Mouse (Mus musculus): ENCODE measurements around the gene Ncor2.

Gene Ncor2

DNA sequence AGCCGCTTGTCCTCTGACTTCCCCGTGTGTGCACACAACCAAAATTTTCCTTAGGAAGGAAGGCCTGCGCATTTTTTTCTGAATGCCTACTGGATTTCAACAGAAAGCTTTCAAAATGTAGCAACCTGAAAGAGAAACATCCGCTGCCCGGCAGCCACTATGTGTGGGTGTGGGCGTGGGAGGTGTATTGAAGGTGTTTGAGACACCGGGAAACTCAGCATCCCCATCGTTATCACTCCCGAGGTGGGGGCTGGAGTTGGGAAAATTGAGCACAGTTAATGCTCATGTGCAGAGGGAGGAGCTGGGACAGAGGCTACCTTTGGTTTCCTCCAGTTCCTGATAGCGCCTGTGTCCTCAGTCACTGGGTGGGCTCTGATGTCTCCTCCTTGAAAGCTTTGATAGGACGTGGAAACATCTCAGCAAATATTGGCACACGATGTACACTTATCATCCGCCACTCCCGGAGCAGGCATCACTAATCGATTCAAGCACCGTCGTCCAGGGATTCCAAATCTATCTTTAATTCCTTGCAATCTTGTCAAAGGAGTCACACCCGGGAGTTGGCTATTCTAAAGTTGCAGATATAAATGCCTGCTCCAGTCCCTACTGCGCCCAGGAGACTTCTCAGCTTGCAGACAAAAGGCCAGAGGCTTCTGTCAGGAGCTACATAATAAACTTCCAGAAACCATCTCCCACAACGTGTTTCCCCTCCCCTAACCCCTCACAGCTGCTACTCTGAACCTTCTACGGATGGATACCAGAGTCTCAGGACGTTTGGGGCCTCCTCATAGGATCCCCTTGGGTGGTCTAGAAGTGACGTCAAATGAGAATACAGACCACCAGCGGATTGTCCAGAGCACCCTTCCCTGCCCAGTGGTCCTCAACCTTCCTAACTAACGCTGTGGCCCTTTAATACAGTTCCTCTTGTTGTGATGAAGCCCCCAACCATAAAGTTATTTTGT is 14.7 kb upstream of the Ncor2 start:
- DNase-seq (ENCODE audit: extremely low spot score, low read depth, low spot score), result no peak

DNA sequence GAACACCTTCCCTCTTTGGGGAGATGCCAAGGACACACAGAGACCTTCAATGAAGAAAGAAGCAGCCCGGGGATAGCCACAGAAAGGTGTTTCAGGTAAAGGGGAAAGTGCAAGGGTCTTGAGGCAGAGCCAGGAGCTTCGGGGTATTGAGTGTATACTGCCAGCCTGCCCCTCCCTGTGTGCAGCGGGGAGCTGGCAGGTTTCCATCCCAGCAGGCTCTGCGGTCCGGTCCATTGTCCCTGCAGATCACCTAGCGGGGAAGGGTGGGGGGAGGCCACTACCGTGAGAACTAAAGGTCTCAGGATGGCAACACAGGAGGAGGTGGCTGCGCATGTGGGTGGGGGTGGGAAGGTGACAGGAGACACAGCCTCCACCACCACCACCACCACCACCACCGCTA is 12.6 kb upstream of the Ncor2 start:
- no peak for DNase-seq (ENCODE audit: extremely low spot score, low read depth, low spot score)

DNA sequence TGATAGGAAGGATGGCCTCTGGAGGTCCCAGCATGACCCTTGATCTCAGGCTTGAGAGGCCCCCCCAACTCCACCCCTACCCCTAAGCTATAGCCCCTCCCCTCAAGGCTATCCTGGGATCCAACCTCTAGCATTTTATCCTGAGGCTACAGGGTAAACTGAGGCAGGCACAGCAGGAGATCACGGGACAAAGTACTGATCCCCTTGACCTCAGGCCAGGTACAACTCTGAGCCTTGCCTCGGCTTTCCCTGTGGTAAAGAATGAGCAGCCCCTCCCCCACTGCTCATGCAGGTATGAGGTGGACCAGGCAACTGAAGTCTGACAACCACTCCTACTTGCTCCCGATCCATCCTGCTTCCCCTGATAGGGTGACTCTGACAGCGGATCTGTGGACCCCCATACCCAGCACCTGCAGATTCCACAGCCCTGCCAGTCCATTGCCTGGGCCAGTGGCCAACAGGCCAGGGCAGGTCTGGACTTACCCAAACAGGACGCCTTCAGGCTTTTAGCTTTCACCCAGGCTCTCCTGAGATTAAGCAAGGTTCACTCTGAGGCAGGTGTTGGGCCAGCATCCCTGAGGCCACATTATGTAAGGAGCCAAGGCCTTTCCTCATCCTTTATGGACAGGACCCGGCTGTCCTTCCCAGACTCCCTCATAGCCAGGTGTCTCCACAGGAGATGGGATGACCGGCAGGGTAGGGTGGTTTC is 11.2 kb upstream of the Ncor2 start:
- DNase-seq (ENCODE audit: extremely low spot score, low read depth, low spot score), result no peak

DNA sequence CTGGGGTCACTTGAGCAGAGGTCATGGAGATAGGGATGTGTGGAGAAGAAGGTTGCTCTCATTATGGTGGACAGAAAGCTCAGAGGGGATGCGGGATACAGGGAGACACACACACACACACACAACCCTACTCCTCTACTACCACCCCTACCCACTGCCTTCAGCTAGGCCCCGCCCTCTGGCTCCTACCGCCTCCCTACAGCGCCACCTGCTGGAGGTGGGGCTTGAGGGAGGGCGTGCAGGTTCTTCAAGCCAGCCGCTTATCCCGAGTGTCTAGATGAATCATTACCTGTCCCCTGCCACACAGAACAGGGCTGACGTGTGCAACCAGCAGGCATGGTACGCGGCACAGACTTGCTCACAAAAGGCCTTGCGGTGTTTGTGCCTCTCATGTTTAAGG is 10.6 kb upstream of the Ncor2 start:
- no peak for DNase-seq (ENCODE audit: extremely low spot score, low read depth, low spot score)

DNA sequence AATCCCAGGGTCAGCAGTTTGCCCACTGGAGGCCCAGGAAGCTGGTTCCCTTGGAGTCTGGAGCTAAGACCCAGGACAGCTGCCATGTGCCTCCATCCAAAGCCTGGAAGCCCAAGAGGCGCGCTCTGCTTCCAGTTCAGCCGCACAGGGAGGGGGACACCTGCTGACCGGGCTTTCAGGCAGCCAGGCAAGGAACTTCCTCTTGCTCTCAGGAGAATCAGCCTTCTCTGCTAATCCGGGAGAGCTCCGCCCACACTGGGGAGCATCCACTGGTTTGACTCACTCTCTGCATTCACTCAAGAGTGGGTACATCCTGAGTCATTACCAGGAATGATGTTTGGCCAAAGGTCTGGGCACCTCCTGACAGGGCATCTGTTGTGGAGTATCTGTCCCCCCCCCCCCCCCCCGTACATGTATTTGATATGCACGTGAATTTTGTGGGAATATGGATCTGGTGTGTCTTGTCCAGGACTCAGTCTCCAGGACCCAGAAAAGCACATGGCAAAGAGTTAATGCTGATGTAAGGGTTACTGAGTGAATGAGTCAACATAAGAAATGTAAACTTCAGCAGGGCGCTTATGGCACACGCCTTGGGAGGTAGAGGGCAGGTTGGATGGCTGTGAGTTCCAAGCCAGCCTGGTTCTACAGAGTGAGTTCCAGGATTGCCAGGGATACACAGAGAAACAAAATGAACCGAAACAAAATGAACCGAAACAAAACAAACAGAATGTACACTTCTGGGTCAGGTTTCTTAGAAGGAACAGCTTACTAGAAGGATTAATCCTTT is 10.0 kb upstream of the Ncor2 start:
- DNase-seq (ENCODE audit: extremely low spot score, low read depth, low spot score), result no peak

DNA sequence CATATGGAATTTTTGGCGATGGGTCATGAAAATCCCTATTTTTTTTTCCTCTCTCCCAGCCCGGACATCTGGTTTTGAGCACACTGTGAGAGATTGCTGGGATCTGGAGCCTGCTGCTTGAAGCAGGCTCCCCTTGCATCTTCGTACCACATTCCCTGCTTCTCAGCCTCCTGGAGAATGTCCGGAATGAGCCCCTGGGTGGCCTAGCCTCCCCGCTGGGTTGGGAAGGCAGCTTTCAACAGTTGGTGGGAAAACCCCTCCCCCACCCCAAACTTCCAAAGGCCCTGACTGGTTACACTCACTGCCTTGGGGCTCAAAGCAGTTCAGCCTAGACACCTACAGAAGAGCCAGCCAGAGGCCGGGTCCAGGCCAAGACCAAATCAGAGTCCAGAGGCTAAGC is 5.8 kb upstream of the Ncor2 start:
- DNase-seq (ENCODE audit: extremely low spot score, low read depth, low spot score), result no peak

DNA sequence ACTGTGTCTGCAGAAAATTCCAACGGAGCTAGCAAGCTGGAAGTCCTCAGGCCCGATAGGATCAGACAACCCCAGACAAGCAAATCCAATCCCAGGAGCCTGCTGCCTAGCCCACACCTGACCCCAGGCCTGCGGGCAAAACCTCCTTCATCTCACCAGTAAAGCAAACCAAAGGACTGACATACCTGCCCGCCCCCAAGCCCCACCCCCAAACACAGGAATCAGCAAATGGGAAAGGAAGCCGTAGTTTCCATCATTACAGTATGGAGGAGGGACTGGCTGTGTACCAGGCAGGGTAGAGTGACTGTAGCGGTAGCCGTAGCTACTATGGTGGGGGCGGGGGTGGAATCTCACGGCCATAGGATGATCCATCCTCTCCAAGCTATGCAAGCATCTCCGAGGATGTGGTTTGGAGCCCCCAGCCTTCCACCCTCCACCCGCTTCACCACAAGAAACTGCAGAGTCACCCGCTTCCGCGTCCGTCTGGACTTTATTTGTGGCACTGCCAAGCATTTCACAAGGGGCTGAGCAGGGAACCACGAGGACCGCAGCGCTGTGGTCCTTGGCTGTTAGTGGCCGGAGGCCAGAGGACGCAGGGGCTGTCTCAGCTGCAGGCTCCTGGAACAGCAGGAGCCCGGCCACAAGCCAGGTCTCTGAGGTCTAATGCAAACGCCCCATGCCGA is 4.4 kb upstream of the Ncor2 start:
- DNase-seq (ENCODE audit: extremely low spot score, low read depth, low spot score), result no peak

DNA sequence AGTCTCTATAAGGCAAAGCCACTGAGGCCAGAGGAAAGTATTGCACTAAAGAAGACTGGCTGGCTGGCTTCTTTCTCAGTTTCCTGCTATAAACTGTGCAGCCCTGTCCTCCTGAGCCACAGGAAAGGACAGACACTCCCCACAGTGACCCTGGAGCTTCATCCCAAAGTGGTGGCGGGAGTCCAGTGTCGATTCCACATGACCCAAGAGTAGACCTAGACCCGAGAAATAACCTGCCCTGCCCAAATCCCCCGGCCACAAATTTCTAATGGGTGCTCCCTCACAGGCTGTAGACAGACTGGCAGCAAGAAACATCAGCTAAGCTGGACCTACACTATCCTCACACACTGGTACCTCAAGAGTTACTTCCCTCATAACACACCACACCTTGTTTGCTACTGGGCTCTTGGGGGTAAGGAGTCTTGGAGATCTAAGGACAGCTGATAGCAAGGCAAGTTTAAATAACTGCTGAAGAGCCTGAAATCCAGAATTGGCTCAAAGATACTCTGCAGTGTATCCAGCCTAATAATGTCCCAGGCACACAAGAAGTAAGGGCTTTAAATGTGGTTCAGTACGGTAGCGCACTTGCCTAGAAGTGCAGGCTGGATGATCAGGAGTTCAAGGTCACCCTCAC is 1.7 kb upstream of the Ncor2 start:
- no peak for DNase-seq (ENCODE audit: extremely low spot score, low read depth, low spot score)

DNA sequence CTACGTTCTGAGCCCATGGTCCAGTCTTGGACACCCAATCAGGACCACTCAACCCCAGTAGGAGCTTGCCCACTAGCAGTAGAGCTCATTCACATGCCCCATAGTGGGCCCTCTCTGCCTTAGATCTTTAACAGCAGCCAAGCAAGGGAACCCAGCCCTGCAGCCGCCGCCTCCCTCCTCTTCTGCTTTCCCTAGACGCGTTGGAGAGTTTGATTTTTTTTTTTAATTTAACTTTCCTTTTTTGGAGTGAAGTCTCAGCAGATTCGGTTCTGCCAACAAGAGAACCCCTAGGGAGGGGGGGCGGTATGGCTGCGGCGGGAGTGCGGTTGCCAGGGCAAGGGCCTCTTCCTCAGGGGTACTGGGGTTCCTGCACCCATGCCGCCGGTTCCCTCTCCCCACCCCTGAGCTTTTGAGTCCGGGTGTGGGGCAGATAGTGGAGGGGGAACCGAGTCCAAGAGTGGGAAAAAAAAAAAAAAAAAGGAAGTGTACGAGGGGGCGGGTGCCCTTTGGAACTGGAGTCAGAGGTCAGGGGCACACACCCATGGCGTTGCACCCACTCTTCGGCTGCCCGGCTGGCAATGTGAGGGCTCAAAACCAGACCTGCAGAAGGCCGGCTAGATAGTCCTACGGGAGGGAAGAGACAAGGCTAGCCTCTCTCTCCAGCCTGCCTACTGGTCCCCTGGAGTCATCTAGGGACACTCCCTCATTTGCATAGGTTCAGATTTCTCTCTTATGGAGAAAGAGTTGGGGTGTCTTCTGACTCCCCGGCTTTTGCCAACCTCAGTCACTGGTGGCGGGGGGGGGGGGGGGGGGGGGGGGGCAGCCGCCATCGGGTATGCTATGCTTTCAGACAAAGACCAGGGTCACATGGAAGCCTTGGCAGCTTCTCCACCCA is 963 bp upstream of the Ncor2 start:
- no peak for DNase-seq (ENCODE audit: extremely low spot score, low read depth, low spot score)

DNA sequence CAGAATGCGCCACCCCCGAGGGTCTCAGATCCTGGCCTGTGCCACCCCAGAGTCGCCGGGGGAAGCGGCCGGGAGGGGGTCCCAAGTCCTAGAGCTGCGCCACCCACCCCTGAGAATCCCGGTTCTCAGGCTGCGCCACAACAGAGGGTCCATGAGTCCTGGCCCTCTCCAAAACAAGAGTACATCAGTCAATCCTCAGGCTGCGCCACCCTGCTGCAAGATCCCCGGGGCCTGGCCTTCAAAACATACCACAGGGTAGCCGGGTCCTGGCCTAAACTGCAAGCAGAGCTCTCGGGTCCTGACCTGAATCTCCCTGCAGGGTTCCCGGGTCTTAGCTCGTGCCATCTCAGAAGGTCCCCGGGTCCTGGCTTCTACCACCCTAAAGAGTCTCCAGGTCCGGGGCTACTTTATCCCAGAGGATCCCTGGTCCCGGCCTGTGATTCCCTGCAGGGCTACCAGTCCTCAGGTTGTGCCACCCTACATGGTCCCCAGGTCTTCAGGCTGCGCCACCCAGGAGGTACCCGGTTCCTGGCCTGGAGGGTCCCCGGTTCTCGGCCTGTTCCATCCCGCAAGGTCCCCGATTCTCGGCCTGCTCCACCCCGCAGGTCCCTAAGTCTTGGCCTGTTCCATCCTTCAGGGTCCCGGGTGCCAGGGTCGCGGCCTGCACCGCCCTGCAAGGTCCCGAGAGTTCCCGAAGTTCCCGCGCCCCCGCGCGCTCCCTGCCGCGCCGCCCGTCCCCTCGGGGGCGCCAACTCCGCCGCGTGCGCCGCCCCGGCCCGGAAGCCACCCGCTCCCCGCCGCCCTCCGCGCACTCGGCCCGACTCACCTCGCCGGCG is 630 bp downstream of the Ncor2 start:
- no peak for DNase-seq (ENCODE audit: extremely low spot score, low read depth, low spot score)

DNA sequence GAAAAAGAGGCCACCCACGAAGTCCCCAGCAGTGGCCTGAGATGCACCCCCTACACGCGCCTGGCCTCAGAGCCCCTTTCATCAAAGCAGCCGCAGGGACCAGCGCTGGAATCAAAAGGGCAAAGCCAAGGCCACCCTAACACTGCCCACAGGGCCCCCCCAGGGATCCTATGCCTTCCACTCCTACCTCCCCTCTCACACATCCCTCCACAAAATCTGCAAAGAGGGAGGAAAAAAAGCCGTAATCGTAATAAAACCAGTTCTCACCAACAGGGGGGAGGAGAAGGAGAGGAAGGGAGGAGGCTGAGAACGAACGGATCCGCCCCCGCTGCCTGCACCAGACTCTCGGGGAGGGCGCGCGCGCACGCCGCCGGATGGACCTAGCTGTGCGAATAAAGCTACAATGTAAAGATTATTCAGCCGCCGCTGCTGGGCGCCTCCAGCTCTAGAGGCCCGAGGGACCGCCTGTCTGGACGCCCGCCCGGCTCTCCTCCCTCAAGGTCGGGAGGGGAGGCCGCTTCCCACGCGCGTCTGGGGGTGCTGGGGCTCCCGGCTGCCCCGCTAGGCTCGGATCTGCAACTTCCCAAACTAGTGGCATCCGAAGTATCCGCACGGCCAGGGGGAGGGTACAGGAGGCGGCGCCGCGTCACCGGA is 1.4 kb downstream of the Ncor2 start:
- DNase-seq (ENCODE audit: extremely low spot score, low read depth, low spot score), result no peak

DNA sequence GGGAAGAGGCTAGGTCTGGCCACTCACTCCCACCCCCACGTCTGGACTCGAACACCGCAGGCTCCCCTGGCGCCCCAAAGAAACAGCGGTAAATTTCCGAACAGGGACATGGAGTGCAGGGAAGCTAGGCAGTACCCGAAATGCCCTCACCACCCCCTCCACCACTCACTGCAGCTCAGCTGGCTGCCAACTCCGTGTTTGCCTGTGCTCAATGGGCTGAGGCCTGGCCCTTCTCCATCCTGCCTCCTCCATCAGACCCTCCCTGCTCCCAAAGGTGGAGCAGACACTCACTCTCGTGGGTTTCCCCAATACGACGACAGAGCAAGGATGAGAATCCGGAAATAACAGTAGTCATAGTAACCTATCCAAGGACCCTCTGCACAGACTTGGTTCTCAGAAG is 2.2 kb downstream of the Ncor2 start:
- DNase-seq (ENCODE audit: extremely low spot score, low read depth, low spot score), result no peak

DNA sequence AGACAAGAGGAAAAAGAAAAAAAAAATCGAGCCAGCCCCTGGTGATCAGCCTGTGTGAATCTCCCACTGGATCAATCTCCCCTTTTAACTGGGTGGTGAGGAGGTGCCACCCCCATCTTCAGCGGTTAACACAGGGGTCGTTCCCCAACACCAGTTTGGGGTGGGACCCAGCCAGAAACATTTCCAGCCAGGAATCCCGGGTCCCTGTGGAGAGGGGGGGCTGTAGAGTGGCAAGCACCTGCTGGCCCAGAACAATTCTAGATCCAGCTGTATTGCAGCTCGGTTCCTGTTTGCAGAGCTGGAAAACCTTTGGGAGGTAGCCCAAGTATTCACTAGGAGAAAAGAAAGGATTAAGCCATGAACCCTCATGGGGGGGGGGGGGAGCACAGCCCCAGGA is 2.7 kb downstream of the Ncor2 start:
- no peak for DNase-seq (ENCODE audit: extremely low spot score, low read depth, low spot score)

DNA sequence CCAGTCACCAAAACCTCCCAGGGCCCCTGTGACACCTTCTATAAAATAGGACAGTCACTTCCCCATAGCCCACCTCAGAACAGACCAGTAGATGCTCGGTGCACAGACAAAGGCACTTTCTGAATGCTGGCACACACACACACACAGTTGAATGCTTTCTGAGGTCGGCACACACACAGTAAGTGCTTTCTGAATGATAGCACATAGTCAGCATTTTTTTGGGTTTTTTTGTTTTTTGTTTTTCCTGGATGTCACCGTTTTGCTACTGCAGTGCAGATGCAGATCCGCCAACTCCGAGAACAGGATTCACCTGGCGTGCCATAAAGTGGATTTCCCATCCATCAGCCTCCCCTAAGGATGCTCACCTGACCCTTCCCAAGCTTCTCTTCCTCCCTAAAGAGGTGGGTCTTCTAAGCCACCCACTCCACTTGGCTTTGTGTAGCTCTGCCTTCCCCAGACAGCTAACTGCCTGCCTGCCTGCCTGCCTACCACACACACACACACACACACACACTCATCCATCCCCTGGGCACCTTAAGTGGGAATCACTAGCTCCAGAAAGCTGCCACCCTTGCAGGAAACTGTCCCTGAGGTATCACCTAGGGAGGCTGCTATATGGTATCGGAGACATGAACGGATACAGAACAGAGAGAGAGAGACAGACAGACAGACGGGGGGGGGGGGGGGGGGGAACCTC is 3.2 kb downstream of the Ncor2 start:
- no peak for DNase-seq (ENCODE audit: extremely low spot score, low read depth, low spot score)

DNA sequence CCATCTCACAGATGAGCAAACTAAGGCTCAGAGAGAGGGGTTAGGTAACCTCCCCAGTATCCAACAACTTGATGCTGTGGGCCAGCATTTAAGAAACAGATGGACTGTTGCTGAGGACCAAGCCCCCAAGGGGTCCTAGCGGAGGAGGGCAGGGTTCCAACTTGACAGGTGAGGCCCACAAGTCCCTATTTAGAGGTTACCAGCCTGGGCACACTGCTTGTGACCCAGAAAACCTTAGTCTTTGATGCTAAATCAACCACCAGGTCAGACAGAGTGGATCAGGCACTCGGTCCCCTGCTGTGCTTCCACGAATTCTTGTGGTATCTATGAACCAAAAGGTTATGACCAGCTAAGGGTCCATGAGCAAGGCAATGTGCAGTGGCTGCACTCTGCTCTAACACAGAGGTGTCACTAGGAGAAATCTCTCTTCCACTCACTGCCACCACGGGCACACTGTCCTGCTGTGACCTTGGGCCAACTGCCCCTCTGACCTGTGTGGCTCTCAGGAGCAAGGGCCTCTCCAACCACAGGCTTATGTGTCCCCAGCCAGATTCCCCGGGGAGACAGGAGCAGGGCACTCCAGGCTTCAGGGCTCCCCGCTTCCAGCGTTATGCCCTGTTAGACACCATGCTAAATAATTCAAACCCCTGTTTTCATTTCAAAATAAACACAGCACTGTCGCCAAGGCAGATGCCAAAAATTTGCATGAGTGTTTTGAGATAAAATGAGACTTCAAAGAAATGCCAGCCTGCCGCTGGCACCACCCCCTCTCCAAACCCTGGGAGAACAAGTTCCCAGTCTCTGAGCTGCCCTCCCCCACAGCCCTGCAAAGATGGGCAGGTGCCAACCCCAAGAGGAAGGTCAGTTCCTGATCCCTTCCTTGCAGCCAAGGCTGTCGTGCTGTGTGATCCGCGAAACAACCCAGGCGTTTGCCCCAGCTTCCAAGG is 4.0 kb downstream of the Ncor2 start:
- no peak for DNase-seq (ENCODE audit: extremely low spot score, low read depth, low spot score)

DNA sequence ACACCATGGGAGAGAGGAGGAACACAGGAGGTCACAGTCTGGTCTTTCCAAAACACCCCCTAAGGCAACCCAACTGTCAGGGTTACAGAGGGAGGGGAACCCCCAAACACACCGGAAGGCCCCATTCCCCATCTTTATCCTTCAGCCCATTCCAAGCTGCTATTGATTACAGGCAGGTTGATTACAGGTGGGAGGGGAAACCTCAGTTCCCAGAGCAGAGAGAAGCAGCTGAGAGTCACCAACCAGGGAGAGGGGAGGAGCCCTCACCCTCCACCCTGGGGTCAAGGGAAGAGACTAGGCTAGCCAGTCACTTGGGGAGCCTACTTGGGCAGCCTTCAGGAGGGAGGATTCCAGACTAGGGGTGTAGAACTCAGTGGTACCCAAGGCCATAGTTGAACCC is 5.2 kb downstream of the Ncor2 start:
- no peak for DNase-seq (ENCODE audit: extremely low spot score, low read depth, low spot score)
